Mouse (Mus musculus) layer of hippocampus, adult 9-11 months (tissue): ENCODE data around the gene Slc6a14.

Experiments used
- DNase-seq: peaks from one replicate; pipeline ENCODE4 v3.0.0; 2022

Slc6a14 gene

DNA sequence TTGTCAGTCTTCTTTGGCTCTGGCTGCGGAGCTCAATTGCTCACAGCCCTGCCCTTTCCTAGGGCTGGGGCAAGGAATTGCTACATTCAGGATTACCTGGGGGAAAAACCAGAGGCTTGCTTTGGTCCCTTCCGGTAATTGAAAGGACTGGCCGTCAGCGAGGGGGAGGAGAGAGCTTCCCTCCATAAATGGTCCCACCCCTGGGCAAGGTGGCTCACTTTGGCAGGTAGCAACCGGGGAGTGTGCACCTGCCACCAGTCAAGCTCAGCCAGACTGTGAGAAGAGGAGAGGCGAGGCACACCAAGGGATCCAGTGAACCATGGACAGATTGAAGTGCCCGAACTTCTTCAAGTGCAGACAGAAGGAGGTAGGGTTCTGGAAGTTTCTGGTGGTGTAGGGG lies at the start of gene Slc6a14:
TSS of gene Slc6a14 (plus strand) at position 68 of the 400 bp plus-strand sequence.
- DNase-seq: no peak

DNA sequence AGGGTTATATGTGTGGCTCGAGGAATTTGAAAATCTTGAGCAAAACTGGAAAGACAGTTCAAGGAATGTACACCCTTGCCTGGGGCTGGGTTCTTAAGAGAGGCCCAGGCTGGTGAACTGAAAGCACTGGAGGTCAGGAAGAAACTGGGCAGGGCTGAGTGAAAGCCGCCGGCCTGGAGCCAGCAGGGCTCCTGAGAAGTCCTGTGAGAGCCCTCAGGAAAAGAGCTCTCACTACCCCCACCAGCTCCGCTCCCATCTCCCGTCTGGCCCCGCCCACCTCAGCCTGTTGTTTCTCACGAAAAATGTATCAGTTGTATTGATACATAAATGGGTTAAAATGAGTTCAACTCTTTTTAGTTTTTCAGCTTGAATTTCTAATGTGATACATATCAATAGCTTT lies 43.8 kb upstream of the Slc6a14 start:
- DNase-seq: no peak

DNA sequence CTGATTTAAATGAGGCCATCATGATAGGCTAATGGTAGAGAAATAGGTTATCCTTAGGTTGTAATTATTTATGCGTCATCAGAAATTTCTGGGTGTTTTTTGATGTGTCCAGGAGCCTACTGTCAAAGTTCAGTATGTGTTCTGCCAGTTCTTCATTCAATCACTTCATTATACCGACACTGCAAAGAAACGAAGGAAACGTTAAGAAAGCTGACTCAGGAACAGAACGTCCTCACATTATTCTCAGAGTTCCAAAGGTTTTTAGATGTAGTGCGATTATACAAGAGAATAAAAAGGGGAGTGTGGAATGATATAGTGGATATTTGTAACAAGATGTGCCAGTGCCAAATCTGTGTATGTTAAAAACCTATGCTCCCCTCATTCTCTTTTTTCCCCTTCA lies 19.5 kb upstream of the Slc6a14 start:
- DNase-seq: no peak

DNA sequence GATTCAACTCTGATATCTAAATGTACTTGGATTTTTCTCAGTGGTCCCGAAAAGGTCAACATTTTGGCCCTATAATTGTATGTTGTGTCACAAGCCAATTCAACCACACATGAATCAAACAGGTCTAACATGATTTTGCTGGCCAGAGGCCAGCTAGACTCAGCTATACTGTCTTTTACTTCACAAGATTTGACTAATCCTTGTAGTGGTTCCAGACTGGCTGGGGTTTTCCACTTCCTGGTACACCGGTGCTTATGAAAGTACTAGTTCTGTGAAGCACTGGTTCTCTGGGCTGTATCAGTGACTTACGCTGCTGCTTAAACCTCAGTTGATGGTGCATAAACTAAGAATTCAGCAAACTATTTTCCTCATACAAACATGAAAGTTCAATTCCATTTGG lies 19.0 kb upstream of the Slc6a14 start:
- no peak for DNase-seq

DNA sequence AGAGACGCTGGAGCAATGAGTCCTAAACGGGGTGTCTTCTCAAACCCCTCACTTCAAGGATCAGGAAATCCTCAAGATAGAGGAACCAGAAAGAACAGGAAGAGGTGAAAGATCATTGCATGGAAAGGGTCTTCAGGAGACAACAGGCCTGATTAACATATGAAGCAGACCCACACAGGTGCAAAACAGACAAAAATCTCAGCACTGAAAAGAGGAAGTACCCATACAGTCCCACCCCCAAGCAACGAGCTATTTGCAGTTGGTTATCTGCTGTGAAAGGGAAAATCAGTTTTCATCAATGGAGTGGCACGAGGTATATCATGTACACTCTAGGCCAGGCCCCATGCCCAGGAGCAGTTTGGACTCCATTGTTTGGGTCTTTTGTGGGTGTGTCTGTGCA lies 13.1 kb upstream of the Slc6a14 start:
- DNase-seq: no peak

DNA sequence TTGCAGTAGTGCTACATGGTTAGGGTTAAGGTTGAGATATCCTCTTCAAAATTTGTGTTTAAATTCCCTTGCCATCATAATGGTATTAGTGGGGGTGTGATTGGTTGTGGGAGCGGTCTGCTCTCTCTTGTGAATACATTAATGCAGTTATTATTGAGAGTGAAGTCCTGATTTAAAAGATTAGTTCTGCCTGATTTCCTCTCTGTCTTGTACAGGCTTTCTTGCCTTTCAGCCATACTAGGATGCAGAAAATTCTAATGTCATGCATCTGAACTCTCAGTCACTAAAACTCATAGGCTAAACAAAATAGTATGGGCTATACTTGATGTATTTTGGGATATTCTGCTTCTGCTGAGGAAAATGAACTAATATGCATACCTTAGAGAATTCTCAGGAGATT lies 10.2 kb upstream of the Slc6a14 start:
- DNase-seq: no peak

DNA sequence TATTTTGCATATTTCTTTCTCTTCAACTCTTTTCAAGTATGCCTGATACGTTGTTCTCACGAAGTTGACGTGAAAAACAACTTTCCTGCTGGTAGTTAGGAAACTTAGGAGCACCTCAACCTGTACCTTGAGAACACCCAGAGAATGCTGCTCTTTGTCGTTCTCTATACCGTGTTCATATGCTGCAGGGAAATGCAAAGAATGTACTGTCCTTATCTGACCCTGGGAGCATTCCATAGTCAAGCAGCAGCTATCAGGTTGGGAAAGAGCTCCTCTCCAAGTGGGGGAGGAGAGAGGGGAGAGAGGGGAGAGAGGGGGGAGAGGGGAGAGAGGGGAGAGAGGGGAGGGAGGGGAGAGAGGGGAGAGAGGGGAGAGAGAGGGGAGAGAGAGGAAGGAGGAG lies 597 bp downstream of the Slc6a14 start:
- DNase-seq: no peak

DNA sequence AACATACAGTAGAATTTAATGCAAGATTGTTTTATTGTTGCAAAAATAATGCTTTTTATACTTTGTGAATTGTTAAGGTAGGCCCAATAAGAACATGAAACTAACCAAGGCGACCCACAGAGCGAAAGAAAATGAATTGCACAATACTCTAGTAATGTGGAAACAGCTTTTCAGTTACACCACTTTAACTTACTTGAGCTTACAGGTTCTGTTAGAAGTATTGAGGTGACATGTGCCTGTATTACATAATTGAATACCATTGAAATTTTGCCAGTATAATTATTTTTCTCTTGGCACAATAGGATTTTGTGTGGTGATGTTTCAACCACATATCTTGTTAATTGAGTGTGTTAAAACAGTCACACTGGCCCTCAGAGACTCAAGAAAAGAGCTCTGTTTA lies 2.2 kb downstream of the Slc6a14 start:
- no peak for DNase-seq

DNA sequence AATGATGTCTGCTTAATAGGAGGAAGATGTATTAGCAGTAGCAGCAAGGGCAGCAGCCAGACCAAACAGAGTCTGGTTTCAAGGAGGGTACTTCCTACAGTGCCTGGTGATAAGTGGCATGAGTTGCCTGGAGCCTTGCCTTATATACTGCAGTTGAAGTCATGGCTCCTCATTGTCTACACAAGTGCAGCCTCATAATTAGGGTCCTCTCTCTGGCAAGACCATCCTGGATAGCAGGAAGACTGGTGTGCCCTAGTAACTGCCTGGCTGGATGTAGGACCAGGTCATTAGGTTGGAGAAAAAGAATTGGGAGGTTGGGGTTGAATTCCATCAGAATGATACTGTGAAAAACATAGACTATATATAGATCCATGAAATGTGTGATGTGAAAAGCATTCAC lies 30.3 kb downstream of the Slc6a14 start, which contains the start of gene Gm28269:
TSS of gene Gm28269 (minus strand) at position 101 of the 400 bp plus-strand sequence.
- DNase-seq: no peak
